Mouse (Mus musculus): ENCODE results near the gene Slc2a5. TPM values are rescaled to one million over a fixed set of nuclear protein-coding genes. Genes with fewer than 3 reads are reported as not detected.

Slc2a5 gene
- polyA plus RNA-seq (2012; rRNA removed), result 0.66 and 4.5 TPM in 2 replicates

GRCm38 (mm10) chr4:150119055-150119454 is at the start of gene Slc2a5:
Gene Slc2a5, plus strand, starts transcription at chr4:150119283.
- H3K4me1 ChIP-seq (ENCODE audit: control insufficient read depth, insufficient read depth, low read length), result no peaks in the 10 kb centered on the region
- DNase-seq, result no peak
- 32% methylated on average over 15 of the region's 15 CpGs for WGBS
- no peak within 1 kb of the TSS for H3K4me3 ChIP-seq (replicated peaks; ENCODE audit: extremely low read depth, low read depth, low read length)
- TF ChIP-seq POLR2A (IDR thresholded peaks at IDR 0.05; ENCODE audit: borderline replicate concordance, extremely low read depth, low read depth, low read length) (no peak), CTCF (IDR thresholded peaks at IDR 0.05; ENCODE audit: insufficient read depth, low read length) (no peak)

GRCm38 (mm10) chr4:150070136-150070535 is 48.9 kb upstream of the Slc2a5 start:
- 50% methylated on average over 8 of the region's 8 CpGs for WGBS
- no peak for DNase-seq
- TF ChIP-seq CTCF (IDR thresholded peaks at IDR 0.05; ENCODE audit: insufficient read depth, low read length) (no peak), POLR2A (IDR thresholded peaks at IDR 0.05; ENCODE audit: borderline replicate concordance, extremely low read depth, low read depth, low read length) (no peak)
- H3K4me3 ChIP-seq (replicated peaks; ENCODE audit: extremely low read depth, low read depth, low read length), result no peak overlapping the region
- H3K4me1 ChIP-seq (ENCODE audit: control insufficient read depth, insufficient read depth, low read length), result no peaks in the 10 kb centered on the region

GRCm38 (mm10) chr4:150072416-150073101 is 46.5 kb upstream of the Slc2a5 start:
- Histone ChIP-seq H3K4me3 (replicated peaks; ENCODE audit: extremely low read depth, low read depth, low read length) (no peak overlapping the region), H3K4me1 (ENCODE audit: control insufficient read depth, insufficient read depth, low read length) (no peaks in the 10 kb centered on the region)
- DNase-seq, result no peak
- 61% methylated on average over 15 of the region's 15 CpGs for WGBS
- TF ChIP-seq POLR2A (IDR thresholded peaks at IDR 0.05; ENCODE audit: borderline replicate concordance, extremely low read depth, low read depth, low read length) (no peak), CTCF (IDR thresholded peaks at IDR 0.05; ENCODE audit: insufficient read depth, low read length) (no peak)

- no peak overlapping the region for H3K4me3 ChIP-seq (replicated peaks; ENCODE audit: extremely low read depth, low read depth, low read length)
- no peaks in the 10 kb centered on the region for H3K4me1 ChIP-seq (ENCODE audit: control insufficient read depth, insufficient read depth, low read length)
- peak; percentile 53 for DNase-seq
- no peak for TF ChIP-seq POLR2A (IDR thresholded peaks at IDR 0.05; ENCODE audit: borderline replicate concordance, extremely low read depth, low read depth, low read length)
- TF ChIP-seq CTCF (IDR thresholded peaks at IDR 0.05; ENCODE audit: insufficient read depth, low read length), result peak; percentile 87
- WGBS, result 13% methylated on average over 8 of the region's 8 CpGs
Observed at GRCm38 (mm10) chr4:150073102-150073473, 46.0 kb upstream of the Slc2a5 start.

- no peak overlapping the region for H3K4me3 ChIP-seq (replicated peaks; ENCODE audit: extremely low read depth, low read depth, low read length)
- no peak for DNase-seq
- peaks cover 2% of the 10 kb centered on the region; the same call in 1 of the 2 replicates for H3K4me1 ChIP-seq (ENCODE audit: control insufficient read depth, insufficient read depth, low read length)
- 81% methylated on average over 7 of the region's 7 CpGs for WGBS
- no peak for TF ChIP-seq CTCF (IDR thresholded peaks at IDR 0.05; ENCODE audit: insufficient read depth, low read length)
- TF ChIP-seq POLR2A (IDR thresholded peaks at IDR 0.05; ENCODE audit: borderline replicate concordance, extremely low read depth, low read depth, low read length), result no peak
Observed at GRCm38 (mm10) chr4:150075350-150075749, 43.7 kb upstream of the Slc2a5 start.

GRCm38 (mm10) chr4:150076147-150076546 is 42.9 kb upstream of the Slc2a5 start:
- H3K4me3 ChIP-seq (replicated peaks; ENCODE audit: extremely low read depth, low read depth, low read length), result no peak overlapping the region
- DNase-seq, result peak; percentile 41
- no peak for TF ChIP-seq CTCF (IDR thresholded peaks at IDR 0.05; ENCODE audit: insufficient read depth, low read length)
- TF ChIP-seq POLR2A (IDR thresholded peaks at IDR 0.05; ENCODE audit: borderline replicate concordance, extremely low read depth, low read depth, low read length), result no peak
- 45% methylated on average over 18 of the region's 18 CpGs for WGBS
- peaks cover 2% of the 10 kb centered on the region; the same call in 1 of the 2 replicates for H3K4me1 ChIP-seq (ENCODE audit: control insufficient read depth, insufficient read depth, low read length)

GRCm38 (mm10) chr4:150078646-150079045 is 40.4 kb upstream of the Slc2a5 start:
- no peak for DNase-seq
- 61% methylated on average over 2 of the region's 2 CpGs for WGBS
- Histone ChIP-seq H3K4me3 (replicated peaks; ENCODE audit: extremely low read depth, low read depth, low read length) (no peak overlapping the region), H3K4me1 (ENCODE audit: control insufficient read depth, insufficient read depth, low read length) (peaks cover 2% of the 10 kb centered on the region; the same call in 1 of the 2 replicates)
- TF ChIP-seq POLR2A (IDR thresholded peaks at IDR 0.05; ENCODE audit: borderline replicate concordance, extremely low read depth, low read depth, low read length) (no peak), CTCF (IDR thresholded peaks at IDR 0.05; ENCODE audit: insufficient read depth, low read length) (no peak)

GRCm38 (mm10) chr4:150079244-150079643 is 39.8 kb upstream of the Slc2a5 start:
- TF ChIP-seq CTCF (IDR thresholded peaks at IDR 0.05; ENCODE audit: insufficient read depth, low read length) (no peak), POLR2A (IDR thresholded peaks at IDR 0.05; ENCODE audit: borderline replicate concordance, extremely low read depth, low read depth, low read length) (no peak)
- H3K4me1 ChIP-seq (ENCODE audit: control insufficient read depth, insufficient read depth, low read length), result peaks cover 2% of the 10 kb centered on the region; the same call in 1 of the 2 replicates
- no peak for DNase-seq
- no peak overlapping the region for H3K4me3 ChIP-seq (replicated peaks; ENCODE audit: extremely low read depth, low read depth, low read length)
- WGBS, result 65% methylated on average over 7 of the region's 7 CpGs

- TF ChIP-seq POLR2A (IDR thresholded peaks at IDR 0.05; ENCODE audit: borderline replicate concordance, extremely low read depth, low read depth, low read length) (no peak), CTCF (IDR thresholded peaks at IDR 0.05; ENCODE audit: insufficient read depth, low read length) (no peak)
- Histone ChIP-seq H3K4me3 (replicated peaks; ENCODE audit: extremely low read depth, low read depth, low read length) (no peak overlapping the region), H3K4me1 (ENCODE audit: control insufficient read depth, insufficient read depth, low read length) (peaks cover 2% of the 10 kb centered on the region; the same call in 1 of the 2 replicates)
- 61% methylated on average over 11 of the region's 11 CpGs for WGBS
- DNase-seq, result no peak
Observed at GRCm38 (mm10) chr4:150080330-150080967, 38.6 kb upstream of the Slc2a5 start.
